Mouse (Mus musculus) megakaryocyte, embryonic 14.5 days (primary cell): ENCODE results near the gene Itgae.

Experiments
- FLI1 ChIP-seq: IDR thresholded peaks from 2 replicates; pipeline ENCODE4 v1.6.1; 2012; ENCODE audit warnings: low read length, inconsistent platforms, mixed read lengths
- GATA1 ChIP-seq: IDR thresholded peaks from 3 replicates; pipeline ENCODE4 v1.6.1; 2012; ENCODE audit warnings: mixed read lengths, low read length, inconsistent platforms, borderline replicate concordance

GRCm38 (mm10) chr11:73098860-73099259 lies 8.5 kb downstream of the Itgae start:
- TF ChIP-seq GATA1 (no peak), FLI1 (no peak)
